In the genomic region with DNA sequence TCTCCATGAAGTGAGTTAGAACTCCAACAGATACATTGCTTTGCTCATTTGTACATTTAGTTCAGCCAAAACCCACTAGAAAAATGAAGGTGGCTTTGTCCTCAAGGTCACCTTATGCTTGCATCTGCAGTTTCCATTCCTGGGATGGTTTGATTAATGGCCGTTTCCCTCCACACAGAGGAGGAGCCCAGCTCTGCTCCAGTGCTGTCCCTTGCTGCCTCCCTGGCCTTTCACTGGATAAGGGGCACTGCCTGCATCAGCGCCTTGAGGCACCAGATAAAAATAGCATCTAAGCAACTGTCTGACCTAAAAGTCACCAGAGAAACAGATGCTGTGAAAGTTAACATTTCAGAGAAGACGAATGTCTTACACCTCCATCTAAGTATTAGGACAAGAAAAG, we compare ENCODE assay signal across 7 mouse cellular contexts. TPM values are rescaled to one million over a fixed set of nuclear protein-coding genes. Genes with fewer than 3 reads are reported as not detected.
DNase-seq lines count a peak whose midpoint lies in the region; ATAC-seq and TF ChIP-seq lines count a peak whose summit lies in the region.

No protein-coding gene starts in this region.

- H3K4me3 ChIP-seq in ES-Bruce4 (ENCODE audit: low read depth, low read length), result no peak overlapping the region
- no peak overlapping the region for H3K4me3 ChIP-seq in heart, embryonic 15.5 days

- 20% methylated on average over 3 of the region's 3 CpGs for WGBS in heart, embryonic 15.5 days

- TF ChIP-seq CTCF in ES-Bruce4 (IDR thresholded peaks at IDR 0.05; ENCODE audit: low read depth, low read length), result no peak

- no peak for ATAC-seq in heart, embryonic 15.5 days (replicated peaks; ENCODE audit: insufficient number of reproducible peaks, insufficient read depth, low FRiP score, low read depth)

- peaks cover 22% of the 10 kb centered on the region for H3K4me1 ChIP-seq in ES-Bruce4 (ENCODE audit: control insufficient read depth, insufficient read depth, low read length)
- H3K4me1 ChIP-seq in heart, embryonic 15.5 days (replicated peaks), result peaks cover 42% of the 10 kb centered on the region

- peak overlapping the region; percentile 71 for H3K27ac ChIP-seq in ES-Bruce4 (ENCODE audit: insufficient read depth, low read length)
- H3K27ac ChIP-seq in heart, embryonic 15.5 days, result peak overlapping the region; percentile 51

- H3K9me3 ChIP-seq in ES-Bruce4 (replicated peaks; ENCODE audit: control insufficient read depth, insufficient read depth, low read length, poor library complexity, severe bottlenecking), result no peaks in the 10 kb centered on the region
- no peaks in the 10 kb centered on the region for H3K9me3 ChIP-seq in heart, embryonic 15.5 days (replicated peaks)

- TF ChIP-seq EP300 in ES-Bruce4 (IDR thresholded peaks at IDR 0.05; ENCODE audit: insufficient read depth, low read depth, low read length), result peak; percentile 60; the same call in 1 of the 2 replicates

- peak; percentile 73 for DNase-seq in R1 (ENCODE audit: low read depth, low spot score)
- DNase-seq in lung, postnatal 10 days, result peak; percentile 34
- DNase-seq in Muller cell, postnatal 12 days (ENCODE audit: inconsistent ontology term), result no peak
- DNase-seq in spleen, postnatal 36 days (ENCODE audit: low spot score in 2 of 2), result no peak
- no peak for DNase-seq in frontal cortex, postnatal 10 days (ENCODE audit: low spot score in 2 of 2)

- TF ChIP-seq POLR2A in ES-Bruce4 (IDR thresholded peaks at IDR 0.05; ENCODE audit: insufficient read depth, low read length), result no peak

- no peak overlapping the region for H3K9ac ChIP-seq in ES-Bruce4 (ENCODE audit: low read depth, poor library complexity, severe bottlenecking)
- no peak overlapping the region for H3K9ac ChIP-seq in heart, embryonic 15.5 days

- H3K27me3 ChIP-seq in ES-Bruce4 (ENCODE audit: control insufficient read depth, insufficient read depth, low read length, poor library complexity, severe bottlenecking), result no peaks in the 10 kb centered on the region
- H3K27me3 ChIP-seq in heart, embryonic 15.5 days, result no peaks in the 10 kb centered on the region

- H3K36me3 ChIP-seq in ES-Bruce4 (ENCODE audit: control insufficient read depth, insufficient read depth, low read length, poor library complexity, severe bottlenecking), result no peaks in the 10 kb centered on the region
- H3K36me3 ChIP-seq in heart, embryonic 15.5 days, result no peaks in the 10 kb centered on the region

- H3K4me2 ChIP-seq in heart, embryonic 15.5 days, result peak overlapping the region; percentile 26

RNA-seq across cellular contexts. Expression of gene Sparcl1, which starts 4.0 kb away (rescaled TPM):
- polyA plus RNA-seq in ES-Bruce4 (2011; ENCODE audit: insufficient read depth, insufficient read length, low read depth, missing spikeins), result 0.40 TPM in 1 of 2 replicates, not detected in the other
- 113 and 115 TPM in 2 replicates for polyA plus RNA-seq in heart, embryonic 15.5 days (2015; fragmentation: Nextera tagmentation; extraction: Ambion mirVana)

RNA-seq across cellular contexts. Expression of gene Gm17660, which starts 32.1 kb away (rescaled TPM):
- not detected in 2 replicates for polyA plus RNA-seq in ES-Bruce4 (2011; ENCODE audit: insufficient read depth, insufficient read length, low read depth, missing spikeins)
- 0.35 TPM in 1 of 2 replicates, not detected in the other for polyA plus RNA-seq in heart, embryonic 15.5 days (2015; fragmentation: Nextera tagmentation; extraction: Ambion mirVana)

Comparison
In these comparisons a context has a peak if more than half of its experiments do, and no peak if none do; other contexts are left out.
1. DNase-seq: peak in R1 (single experiment) and lung, postnatal 10 days (single experiment); none in Muller cell, postnatal 12 days (single experiment), spleen, postnatal 36 days (0 of 2) and frontal cortex, postnatal 10 days (0 of 2).
2. RNA of gene Sparcl1, which starts 4.0 kb away (polyA plus RNA-seq): 113 to 115 TPM in heart, embryonic 15.5 days; 0.40 TPM in ES-Bruce4; every median in the first group is over 10 times any median in the second.